Mouse (Mus musculus) forebrain, embryonic 13.5 days (tissue): ENCODE results near the gene Aup1. TPM values are rescaled to one million over a fixed set of nuclear protein-coding genes. Genes with fewer than 3 reads are reported as not detected.

Source experiments
- ATAC-seq: fragments of 200-750 bp; cut with Nextera tagmentation; 2 replicates; pipeline ENCODE4 v1.8.0; 2017
- H3K27ac ChIP-seq: fragments of 300-500 bp; sonication (generic); 2 replicates; pipeline ENCODE4 v1.5.1; 2015; ENCODE audit warnings: inconsistent platforms, mild to moderate bottlenecking, moderate library complexity
- H3K27me3 ChIP-seq: fragments of 300-500 bp; sonication (generic); 2 replicates; pipeline ENCODE4 v1.6.1; 2015; ENCODE audit warnings: mild to moderate bottlenecking, inconsistent platforms
- H3K36me3 ChIP-seq: fragments of 300-500 bp; sonication (generic); 2 replicates; pipeline ENCODE4 v1.6.1; 2015; ENCODE audit warnings: mild to moderate bottlenecking, inconsistent platforms; ENCODE audit not compliant: poor library complexity, severe bottlenecking
- H3K4me1 ChIP-seq: fragments of 300-500 bp; sonication (generic); 2 replicates; pipeline ENCODE4 v1.6.1; 2015; ENCODE audit warnings: inconsistent platforms
- H3K4me2 ChIP-seq: fragments of 300-500 bp; sonication (generic); 2 replicates; pipeline ENCODE4 v1.6.1; 2015; ENCODE audit warnings: inconsistent platforms, mild to moderate bottlenecking, moderate library complexity
- H3K4me3 ChIP-seq: fragments of 300-500 bp; sonication (generic); 2 replicates; pipeline ENCODE4 v1.5.1; 2015; ENCODE audit warnings: mild to moderate bottlenecking, inconsistent platforms
- H3K9ac ChIP-seq: fragments of 300-500 bp; sonication (generic); 2 replicates; pipeline ENCODE4 v1.6.1; 2015; ENCODE audit warnings: mild to moderate bottlenecking, inconsistent platforms
- H3K9me3 ChIP-seq: fragments of 300-500 bp; sonication (generic); replicated peaks from 2 replicates; pipeline ENCODE4 v1.6.1; 2016; ENCODE audit warnings: inconsistent platforms
- WGBS: fragments of 180-500 bp; shearing (Covaris S2); methylation state at CpG from one replicate; pipeline ENCODE4 v1.1.7; 2015; 5-methylcytosine and 5-hydroxymethylcytosine counted together
- polyA plus RNA-seq: library from polyadenylated mRNA; unstranded; fragments of >200 nt; fragmentation: Nextera tagmentation; extraction: Ambion mirVana; gene quantifications from 2 replicates; pipeline ENCODE4 v1.2.1, GENCODE M21; 2015

Gene Aup1
- polyA plus RNA-seq, 1 experiment from 2014 or later = 154 TPM

DNA sequence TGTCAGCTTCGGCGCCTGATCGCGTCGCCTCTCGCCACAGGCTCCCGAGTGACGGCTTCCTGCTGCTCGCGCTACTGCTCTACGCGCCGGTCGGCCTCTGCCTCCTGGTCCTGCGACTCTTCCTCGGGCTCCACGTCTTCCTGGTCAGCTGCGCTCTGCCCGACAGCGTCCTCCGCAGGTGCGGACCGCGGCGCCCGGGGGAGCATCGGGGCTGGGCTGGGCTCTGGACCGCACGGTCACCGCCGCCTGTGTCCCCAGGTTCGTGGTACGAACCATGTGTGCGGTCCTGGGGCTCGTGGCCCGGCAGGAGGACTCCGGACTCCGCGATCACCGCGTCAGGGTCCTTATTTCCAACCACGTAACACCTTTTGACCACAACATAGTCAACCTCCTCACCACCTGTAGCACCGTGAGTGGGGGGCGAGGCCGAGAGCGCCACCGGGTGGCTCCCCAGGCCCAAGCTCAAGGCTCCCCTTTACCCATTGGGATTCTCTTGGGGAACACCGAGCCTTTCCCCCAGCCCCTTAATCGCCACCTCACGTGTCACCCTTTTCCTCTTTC, 630 bp downstream of the Aup1 start, which contains the start of gene Htra2:
Gene Htra2, minus strand, starts transcription at position 403 of the 561 bp plus-strand sequence.
- H3K4me3 ChIP-seq = peak within 1 kb of the TSS; percentile 99
- no peaks in the 10 kb centered on the region for H3K9me3 ChIP-seq
- H3K27me3 ChIP-seq = peaks cover 7% of the 10 kb centered on the region; the same call in 1 of the 2 replicates
- peak within 1 kb of the TSS; percentile 94 for H3K4me2 ChIP-seq
- H3K9ac ChIP-seq = peak within 1 kb of the TSS; percentile 86
- H3K27ac ChIP-seq = peak within 1 kb of the TSS; percentile 70
- ATAC-seq = peak; percentile 39
- H3K4me1 ChIP-seq = peaks cover 29% of the 10 kb centered on the region
- 0% methylated on average over 44 of the region's 50 CpGs for WGBS
- H3K36me3 ChIP-seq = peaks cover 40% of the 10 kb centered on the region

DNA sequence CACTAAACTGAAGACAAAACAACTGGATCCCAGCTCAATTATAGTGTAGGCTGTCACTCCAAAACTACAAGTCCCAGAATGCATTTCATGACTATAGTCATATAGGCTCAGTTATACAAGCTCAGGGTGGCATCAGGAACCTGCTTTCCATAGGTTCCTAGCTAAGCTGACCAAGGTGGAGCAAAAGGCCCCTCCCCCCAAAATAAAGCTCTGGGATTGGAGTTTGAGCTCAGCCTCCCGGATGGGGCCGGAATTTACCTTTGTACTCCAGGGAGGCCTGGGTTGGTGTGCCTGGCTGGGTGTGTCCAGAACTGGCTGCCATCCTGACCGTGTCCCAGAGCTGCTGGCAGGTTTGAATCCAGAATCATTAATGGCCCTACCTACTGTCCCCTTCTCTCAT, 3.5 kb downstream of the Aup1 start, which contains the start of gene Dqx1:
Gene Dqx1, plus strand, starts transcription at position 55 of the 400 bp plus-strand sequence.
- ATAC-seq = no peak
- no peak within 1 kb of the TSS for H3K4me3 ChIP-seq
- H3K27ac ChIP-seq = no peak within 1 kb of the TSS
- H3K36me3 ChIP-seq = peaks cover 23% of the 10 kb centered on the region
- H3K9ac ChIP-seq = no peak within 1 kb of the TSS
- no peaks in the 10 kb centered on the region for H3K9me3 ChIP-seq
- WGBS = 65% methylated on average over 3 of the region's 3 CpGs
- peaks cover 32% of the 10 kb centered on the region for H3K27me3 ChIP-seq
- H3K4me2 ChIP-seq = no peak within 1 kb of the TSS
- H3K4me1 ChIP-seq = peaks cover 23% of the 10 kb centered on the region

DNA sequence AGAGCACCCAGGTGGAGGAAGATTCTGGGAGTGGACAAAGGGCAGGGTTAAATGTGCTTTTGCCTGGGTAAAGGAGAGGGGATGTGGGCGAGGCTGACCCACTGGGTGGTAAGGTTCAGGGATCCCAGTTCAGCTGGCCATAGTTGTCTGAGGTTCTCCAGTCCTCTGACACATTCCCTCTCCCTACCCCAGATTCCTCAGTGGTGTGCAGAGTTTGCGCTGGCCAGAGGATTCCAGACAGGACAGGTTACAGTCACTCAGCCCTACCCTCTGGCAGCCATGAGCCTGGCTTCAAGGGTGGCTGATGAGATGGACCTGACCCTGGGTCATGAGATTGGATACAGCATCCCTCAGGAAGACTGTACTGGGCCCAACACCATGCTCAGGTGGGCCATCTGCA, 4.4 kb downstream of the Aup1 start:
- no peaks in the 10 kb centered on the region for H3K9me3 ChIP-seq
- peaks cover 23% of the 10 kb centered on the region for H3K36me3 ChIP-seq
- no peak for ATAC-seq
- peaks cover 41% of the 10 kb centered on the region for H3K27me3 ChIP-seq
- H3K27ac ChIP-seq = no peak overlapping the region
- H3K4me2 ChIP-seq = no peak overlapping the region
- WGBS = 72% methylated on average over 2 of the region's 2 CpGs
- no peak overlapping the region for H3K9ac ChIP-seq
- peaks cover 14% of the 10 kb centered on the region for H3K4me1 ChIP-seq
- H3K4me3 ChIP-seq = no peak overlapping the region

DNA sequence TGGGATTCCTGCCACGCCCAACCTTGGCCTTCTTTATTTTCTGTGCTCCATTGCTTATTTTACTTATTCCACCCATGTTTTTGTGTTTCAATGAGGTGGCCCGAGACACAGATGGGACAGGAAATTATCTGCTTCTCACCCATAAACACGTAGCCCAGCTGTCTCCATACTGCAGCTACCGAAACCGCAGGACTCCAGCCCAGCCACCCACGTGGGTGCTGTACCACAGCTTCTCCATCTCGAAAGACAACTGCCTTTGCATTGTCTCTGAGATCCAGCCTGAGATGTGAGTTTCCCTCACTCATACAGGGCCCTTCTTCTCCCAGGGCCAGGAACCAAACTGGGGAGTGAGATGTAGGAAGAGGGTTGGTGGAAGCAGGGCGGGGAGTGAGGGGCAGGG, 11.7 kb downstream of the Aup1 start:
- ATAC-seq = no peak
- Histone ChIP-seq H3K27ac (no peak overlapping the region), H3K36me3 (no peaks in the 10 kb centered on the region), H3K4me3 (no peak overlapping the region), H3K9ac (no peak overlapping the region), H3K4me2 (no peak overlapping the region), H3K9me3 (no peaks in the 10 kb centered on the region), H3K27me3 (peaks cover 100% of the 10 kb centered on the region), H3K4me1 (peaks cover 18% of the 10 kb centered on the region)
- 40% methylated on average over 8 of the region's 8 CpGs for WGBS

DNA sequence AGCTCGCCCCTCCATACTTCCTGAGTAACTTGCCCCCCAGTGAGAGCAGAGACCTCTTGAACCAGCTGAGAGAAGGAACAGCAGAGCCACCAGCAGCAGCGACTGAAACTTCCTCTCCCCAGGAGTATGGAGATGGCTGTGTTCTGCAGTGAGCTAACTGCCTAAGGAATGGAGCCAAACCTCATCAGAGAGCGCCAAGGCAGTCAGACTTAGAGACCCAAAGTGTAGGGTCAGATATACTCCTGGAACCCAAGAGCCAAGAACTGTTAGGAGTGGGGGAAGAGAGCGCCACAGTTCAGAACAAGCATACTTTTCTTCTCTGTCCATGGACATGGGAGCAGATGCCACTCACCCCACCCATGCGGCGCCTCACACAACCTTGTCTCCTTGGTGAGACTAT, 12.1 kb downstream of the Aup1 start:
- H3K9ac ChIP-seq = no peak overlapping the region
- no peak overlapping the region for H3K4me2 ChIP-seq
- H3K27ac ChIP-seq = no peak overlapping the region
- ATAC-seq = no peak
- peaks cover 100% of the 10 kb centered on the region for H3K27me3 ChIP-seq
- no peaks in the 10 kb centered on the region for H3K36me3 ChIP-seq
- H3K4me3 ChIP-seq = no peak overlapping the region
- H3K4me1 ChIP-seq = peaks cover 22% of the 10 kb centered on the region
- no peaks in the 10 kb centered on the region for H3K9me3 ChIP-seq
- 29% methylated on average over 6 of the region's 6 CpGs for WGBS

DNA sequence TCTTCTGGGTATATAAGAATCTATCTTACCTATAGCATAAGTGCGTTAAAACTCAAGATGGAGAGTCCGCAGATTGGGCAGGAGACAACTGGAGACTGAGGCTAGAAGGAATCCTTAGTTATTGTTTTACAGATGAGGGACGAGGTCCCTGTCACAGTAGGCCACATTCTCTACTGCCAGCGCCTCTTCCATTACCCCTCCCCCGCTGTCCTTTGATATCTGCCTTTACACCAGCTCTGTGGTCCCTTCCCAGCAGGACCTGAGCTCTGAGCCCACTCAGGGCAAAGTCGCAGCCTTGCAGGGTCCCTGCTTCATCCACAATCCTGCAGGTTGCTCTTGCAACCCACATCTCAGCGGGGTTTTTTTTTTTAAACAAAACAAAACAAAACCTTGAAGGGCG, 13.9 kb downstream of the Aup1 start:
- peaks cover 100% of the 10 kb centered on the region for H3K27me3 ChIP-seq
- under 1% methylated on average over 8 of the region's 8 CpGs for WGBS
- H3K27ac ChIP-seq = no peak overlapping the region
- no peak overlapping the region for H3K4me3 ChIP-seq
- H3K4me2 ChIP-seq = no peak overlapping the region
- no peak overlapping the region for H3K9ac ChIP-seq
- H3K4me1 ChIP-seq = peaks cover 28% of the 10 kb centered on the region
- ATAC-seq = no peak
- no peaks in the 10 kb centered on the region for H3K9me3 ChIP-seq
- H3K36me3 ChIP-seq = no peaks in the 10 kb centered on the region

DNA sequence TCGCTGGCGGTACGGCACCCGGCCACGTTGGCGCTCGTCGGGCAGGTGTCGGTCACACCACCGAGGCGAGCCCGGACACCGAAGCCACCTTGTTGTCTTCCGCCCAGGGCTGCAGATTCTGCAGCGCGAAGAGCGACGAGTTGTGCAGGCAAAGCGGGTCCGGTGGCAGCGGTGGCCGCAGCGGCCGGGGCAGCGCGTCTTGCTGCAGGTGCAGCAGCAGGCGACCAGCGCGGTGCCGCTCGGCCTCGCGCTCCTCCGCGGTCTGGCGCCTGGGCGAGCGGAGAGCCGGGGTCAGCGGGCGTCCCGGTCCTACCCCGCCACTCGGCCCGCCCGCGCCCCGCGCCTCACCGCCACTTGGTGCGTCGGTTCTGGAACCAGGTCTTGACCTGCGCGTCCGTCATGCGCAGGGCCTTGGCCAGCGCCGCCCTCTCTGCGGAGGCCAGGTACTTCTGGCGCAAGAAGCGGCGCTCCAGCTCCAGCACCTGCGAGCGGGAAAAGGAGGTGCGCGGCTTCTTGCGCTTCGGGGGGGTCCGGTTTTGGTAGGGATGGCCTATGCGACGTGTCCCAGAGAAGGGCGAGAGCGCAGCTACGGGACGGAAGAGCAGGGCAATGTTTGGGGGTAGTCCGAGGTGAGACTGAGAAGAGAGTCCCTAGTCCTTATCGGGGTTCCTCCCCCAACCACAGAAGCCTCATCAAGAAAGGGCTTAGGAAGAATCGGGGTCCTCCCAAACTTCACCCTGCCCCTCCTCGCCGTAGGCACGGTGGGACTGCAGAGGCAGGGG, 14.6 kb downstream of the Aup1 start:
- no peak overlapping the region for H3K9ac ChIP-seq
- ATAC-seq = no peak
- H3K4me2 ChIP-seq = peak overlapping the region; percentile 18
- peaks cover 28% of the 10 kb centered on the region for H3K4me1 ChIP-seq
- no peaks in the 10 kb centered on the region for H3K36me3 ChIP-seq
- H3K27ac ChIP-seq = no peak overlapping the region
- WGBS = under 1% methylated on average over 74 of the region's 81 CpGs
- no peaks in the 10 kb centered on the region for H3K9me3 ChIP-seq
- H3K27me3 ChIP-seq = peaks cover 100% of the 10 kb centered on the region
- peak overlapping the region; percentile 23 for H3K4me3 ChIP-seq

DNA sequence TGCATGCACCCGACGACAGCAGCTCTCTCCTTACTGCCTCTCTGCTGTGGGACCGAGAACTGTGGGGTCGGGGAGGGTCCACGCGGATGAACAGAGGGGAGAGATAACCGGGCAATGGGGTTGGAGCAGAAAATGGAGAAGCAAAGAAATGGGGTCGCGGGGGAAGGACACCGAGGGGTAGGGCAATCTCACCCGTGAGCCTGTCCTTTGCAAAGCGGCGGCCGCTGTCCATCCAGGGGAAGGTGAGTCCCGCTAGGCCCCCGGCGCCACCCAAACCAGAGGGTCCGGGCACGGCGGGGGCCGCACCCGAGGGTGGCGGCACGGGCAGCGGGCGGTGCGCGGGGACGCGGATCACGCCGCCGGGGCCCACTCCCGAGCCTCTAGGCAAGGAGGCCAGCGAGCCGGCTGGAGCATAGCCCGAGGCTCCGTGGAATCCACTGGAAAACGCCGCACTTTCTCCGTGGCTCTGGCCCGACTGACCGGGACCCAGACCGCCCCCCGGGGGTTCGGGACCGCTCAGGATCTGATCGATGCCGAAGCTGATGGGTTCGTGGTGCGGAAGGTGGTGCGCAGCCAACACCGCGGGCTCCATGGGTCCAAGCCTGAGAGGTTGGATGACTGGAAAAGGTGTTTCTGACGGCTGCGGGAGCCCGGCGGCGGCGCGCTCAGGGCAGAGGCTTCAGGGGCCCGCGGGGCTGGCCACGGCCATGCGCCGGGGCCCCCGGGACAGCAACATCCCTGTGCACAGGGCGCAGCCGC, 15.3 kb downstream of the Aup1 start:
- Histone ChIP-seq H3K9me3 (no peaks in the 10 kb centered on the region), H3K36me3 (no peaks in the 10 kb centered on the region), H3K4me1 (peaks cover 28% of the 10 kb centered on the region), H3K27ac (no peak overlapping the region), H3K4me3 (peak overlapping the region; percentile 21), H3K4me2 (peak overlapping the region; percentile 33), H3K27me3 (peaks cover 100% of the 10 kb centered on the region), H3K9ac (no peak overlapping the region)
- 1% methylated on average over 65 of the region's 69 CpGs for WGBS
- 0 out of 2 replicates have a peak, but pooled peaks have one; percentile 20 for ATAC-seq

DNA sequence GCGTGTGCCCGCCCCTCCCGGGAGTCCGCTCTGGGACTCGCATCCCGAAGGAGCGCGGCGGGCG, 15.8 kb downstream of the Aup1 start, which contains the start of gene Tlx2:
Gene Tlx2, minus strand, starts transcription at position 47 of the 64 bp plus-strand sequence.
- Histone ChIP-seq H3K27ac (no peak within 1 kb of the TSS), H3K9ac (no peak within 1 kb of the TSS), H3K27me3 (peaks cover 100% of the 10 kb centered on the region), H3K9me3 (no peaks in the 10 kb centered on the region), H3K4me1 (peaks cover 28% of the 10 kb centered on the region), H3K36me3 (no peaks in the 10 kb centered on the region), H3K4me3 (peak within 1 kb of the TSS; percentile 23), H3K4me2 (peak within 1 kb of the TSS; percentile 33)
- no peak for ATAC-seq
- 0% methylated on average over 9 of the region's 10 CpGs for WGBS

DNA sequence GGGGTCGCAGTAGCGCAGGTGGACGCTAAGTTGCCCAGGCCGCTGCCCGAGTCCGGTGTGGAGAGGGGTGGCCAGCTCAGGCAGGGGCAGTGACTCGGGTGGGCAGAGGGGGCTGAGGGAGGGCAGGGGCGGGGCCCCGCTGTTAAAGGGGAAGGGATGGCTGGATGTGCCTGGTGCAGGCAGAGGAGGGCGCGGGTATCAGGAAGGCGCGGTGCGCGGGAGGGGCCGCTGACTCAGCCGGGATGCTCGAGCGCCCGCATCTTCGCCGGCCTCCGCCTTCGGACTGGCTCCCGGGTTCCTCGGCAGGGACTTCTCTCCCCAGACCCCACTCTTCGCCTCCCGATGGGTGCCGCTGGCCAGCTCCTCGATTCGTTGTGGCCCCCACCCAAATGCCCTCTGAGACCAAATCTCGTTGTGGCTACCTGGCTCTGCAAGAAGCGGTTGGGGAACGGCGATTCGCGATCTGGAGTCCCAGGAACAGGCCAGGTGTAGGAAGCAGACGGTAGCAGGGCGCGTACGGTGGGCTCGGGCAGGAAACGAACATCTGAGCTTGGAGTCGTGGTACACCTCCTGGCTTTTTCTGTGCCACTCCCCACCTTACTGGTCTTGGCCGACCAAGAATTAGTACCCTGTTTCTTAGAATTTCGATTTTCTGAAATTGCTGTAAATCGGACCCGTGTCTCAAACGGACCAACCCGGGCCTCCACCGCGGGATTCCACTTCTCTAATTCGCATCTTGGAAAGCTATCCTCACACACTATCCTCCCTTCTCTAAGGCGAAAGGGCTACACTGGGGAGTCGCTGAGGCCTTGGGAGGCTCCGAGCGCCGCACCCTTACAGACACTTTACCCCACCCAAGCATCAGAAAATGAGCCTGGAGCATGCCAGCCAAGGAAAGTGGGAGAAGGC, 16.2 kb downstream of the Aup1 start:
- no peaks in the 10 kb centered on the region for H3K36me3 ChIP-seq
- H3K27me3 ChIP-seq = peaks cover 100% of the 10 kb centered on the region
- H3K9ac ChIP-seq = no peak overlapping the region
- no peak overlapping the region for H3K27ac ChIP-seq
- H3K4me2 ChIP-seq = peak overlapping the region; percentile 33
- 0 out of 2 replicates have a peak, but pooled peaks have one; percentile 13 for ATAC-seq
- H3K4me1 ChIP-seq = peaks cover 28% of the 10 kb centered on the region
- peak overlapping the region; percentile 21 for H3K4me3 ChIP-seq
- under 1% methylated on average over 55 of the region's 58 CpGs for WGBS
- no peaks in the 10 kb centered on the region for H3K9me3 ChIP-seq

DNA sequence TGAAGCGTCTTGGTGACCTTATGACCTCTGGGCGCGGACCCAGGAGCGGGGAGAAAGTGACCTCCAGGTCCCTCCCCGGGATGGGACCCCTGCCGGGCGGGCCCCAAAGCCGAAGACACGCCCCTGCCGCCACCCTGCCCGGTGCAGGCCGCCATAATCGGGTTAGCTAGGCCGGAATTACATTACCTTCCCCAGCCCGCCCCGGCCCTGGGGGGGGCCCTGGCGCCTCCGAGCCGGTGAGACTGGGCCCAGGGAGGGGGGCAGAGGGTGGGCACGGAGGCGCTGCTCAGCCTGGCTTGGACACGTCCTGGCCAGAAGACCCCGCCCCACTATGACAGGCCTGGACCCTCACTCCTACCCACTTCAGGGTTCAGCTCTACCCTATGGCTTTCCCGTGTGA, 16.9 kb downstream of the Aup1 start:
- Histone ChIP-seq H3K36me3 (no peaks in the 10 kb centered on the region), H3K27me3 (peaks cover 100% of the 10 kb centered on the region), H3K4me1 (peaks cover 28% of the 10 kb centered on the region), H3K4me2 (0 out of 2 replicates have a peak overlapping the region, but pooled peaks have one; percentile 13), H3K4me3 (0 out of 2 replicates have a peak overlapping the region, but pooled peaks have one; percentile 9), H3K9ac (no peak overlapping the region), H3K27ac (no peak overlapping the region), H3K9me3 (no peaks in the 10 kb centered on the region)
- WGBS = 1% methylated on average over 18 of the region's 24 CpGs
- ATAC-seq = peak; percentile 52; the same call in 1 of the 2 replicates
